Mouse (Mus musculus) frontal cortex, adult (tissue): ENCODE data around the gene Rsf1.

ENCODE experiments used
- ATAC-seq: cut with Nextera tagmentation; 2 replicates; pipeline ENCODE4 v1.9.2; 2017; ENCODE audit warnings: mild to moderate bottlenecking, moderate library complexity, mixed read lengths; ENCODE audit not compliant: low TSS enrichment

Gene Rsf1

DNA sequence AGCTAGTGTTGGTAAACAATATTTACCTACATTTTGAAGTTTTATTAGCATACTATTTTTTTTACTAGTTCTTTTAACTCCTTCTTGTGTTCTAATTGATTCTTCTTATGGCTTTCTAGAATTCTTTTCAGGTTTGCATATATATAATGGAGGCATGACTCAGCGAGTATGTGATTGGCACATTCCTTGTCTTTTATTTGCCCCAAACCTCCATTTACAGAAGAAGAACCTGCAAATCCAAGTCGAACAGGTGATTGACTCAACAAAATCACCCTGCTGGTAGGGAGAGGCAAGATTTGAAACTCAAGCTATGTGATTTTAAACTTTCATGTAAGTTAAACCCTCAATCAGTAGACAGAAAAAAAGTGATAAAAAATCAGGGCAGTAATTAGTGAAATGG is 51.6 kb downstream of the Rsf1 start:
- ATAC-seq = no peak

DNA sequence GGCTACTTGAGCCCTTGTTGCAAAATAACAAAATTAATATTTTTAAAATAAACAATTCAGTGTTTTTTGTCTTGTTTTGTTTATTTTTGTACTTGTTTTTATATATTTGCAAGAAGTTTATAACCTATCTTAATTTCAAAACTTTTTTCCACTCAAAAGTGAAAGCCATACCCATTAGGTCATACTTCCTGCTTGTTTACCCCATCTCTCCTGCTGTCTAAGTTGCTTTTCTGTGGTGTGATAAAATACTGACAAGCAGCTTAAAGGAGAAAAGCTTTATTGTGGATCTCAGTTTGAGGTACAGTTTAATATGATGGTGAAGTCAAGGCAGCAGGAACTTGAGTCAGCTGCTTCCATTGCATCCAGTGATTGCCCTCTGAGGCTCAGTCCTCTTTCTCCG is 53.2 kb downstream of the Rsf1 start:
- no peak for ATAC-seq

DNA sequence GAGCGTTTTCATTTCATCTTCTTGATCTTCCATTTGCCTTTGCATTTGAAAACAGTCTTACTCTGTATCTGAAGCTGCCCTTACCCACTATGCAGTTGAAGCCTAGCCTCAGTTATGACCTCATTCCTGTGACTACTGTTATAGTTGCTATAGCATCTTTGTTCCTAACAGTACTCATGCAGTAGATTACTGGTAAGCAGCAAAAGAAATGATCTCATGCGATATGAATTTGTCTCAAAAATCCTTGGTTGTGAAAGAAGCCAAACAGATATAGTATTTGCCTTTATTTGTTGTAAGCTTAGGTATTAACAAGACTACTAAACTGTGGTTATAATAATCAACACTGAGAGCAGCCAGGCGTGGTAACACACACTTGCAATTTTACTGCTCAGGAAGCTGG is 65.4 kb downstream of the Rsf1 start:
- no peak for ATAC-seq

DNA sequence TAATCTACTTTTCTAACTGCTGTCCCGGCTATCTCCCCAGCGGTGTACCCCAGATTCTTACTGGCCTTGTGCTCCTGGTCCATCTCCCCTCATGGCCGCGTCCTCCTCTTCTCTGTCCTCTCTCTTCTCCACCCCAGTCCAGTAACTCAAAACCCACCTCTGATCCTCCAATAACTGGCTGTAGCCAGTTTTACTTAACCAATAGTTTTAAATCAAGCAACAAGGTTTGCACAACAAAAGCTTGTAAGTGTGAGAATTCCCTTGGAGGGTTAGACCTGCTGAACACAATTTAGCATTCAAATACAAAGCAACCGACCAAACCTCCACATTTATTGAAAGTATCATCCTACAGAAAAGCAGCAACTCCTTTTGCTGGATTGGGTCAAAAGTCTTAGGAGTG is 68.0 kb downstream of the Rsf1 start:
- ATAC-seq = no peak

DNA sequence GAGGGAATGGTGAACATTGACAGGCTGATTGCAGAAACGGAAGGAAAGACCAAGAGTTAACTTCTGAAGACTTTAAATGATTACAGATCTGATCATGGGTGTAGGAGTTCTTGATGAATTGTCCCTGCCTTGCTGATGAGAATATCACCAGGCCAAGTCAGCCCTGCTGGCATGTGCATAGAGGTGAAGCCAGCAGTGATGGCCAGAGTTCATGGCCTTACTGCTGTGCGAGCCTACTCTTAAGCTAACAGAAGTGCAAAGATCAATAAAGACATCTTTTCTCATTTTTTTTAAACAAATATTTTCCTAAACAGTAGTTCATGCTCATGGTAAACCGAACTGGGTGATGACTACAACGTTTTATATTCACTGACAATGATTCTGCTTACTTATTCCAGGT is 71.0 kb downstream of the Rsf1 start:
- ATAC-seq = no peak

DNA sequence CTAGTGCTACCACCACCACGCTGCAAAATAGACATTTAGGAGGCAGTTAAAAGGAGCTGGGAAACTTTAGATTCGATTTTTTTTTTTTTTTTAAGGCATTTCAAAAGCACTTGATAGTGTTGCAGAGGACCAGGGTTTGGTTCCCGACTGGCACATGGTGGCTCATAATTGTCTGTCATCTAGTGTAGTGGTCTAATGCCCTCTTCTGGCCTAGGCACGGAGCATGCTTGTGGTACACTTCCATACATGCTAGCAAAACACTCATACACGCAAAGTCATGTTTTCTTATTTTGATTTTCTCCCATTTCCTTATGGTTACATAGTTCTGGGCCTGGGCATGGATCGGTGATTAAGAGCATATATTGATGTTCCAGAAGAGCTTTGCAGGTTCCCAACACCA is 76.5 kb downstream of the Rsf1 start:
- no peak for ATAC-seq

DNA sequence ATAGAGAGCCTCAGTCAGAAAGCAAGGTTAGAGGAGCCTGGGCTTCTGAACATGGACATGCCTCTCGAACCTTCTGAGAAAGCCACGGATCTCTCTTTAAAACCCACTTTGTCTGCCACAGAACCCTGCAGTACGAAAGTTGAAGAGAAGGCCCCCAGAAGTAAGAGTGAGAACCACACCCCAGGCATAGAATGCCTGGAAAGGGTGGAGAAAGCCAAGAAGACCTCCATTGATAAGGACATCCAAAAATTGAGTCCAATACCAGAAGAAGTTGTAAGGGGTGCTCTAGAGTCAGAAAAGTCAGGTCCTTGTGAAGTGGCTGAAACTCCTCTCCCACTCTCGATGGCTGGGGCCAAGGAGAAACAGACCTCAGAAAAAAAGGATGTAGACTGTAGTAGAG is 81.9 kb downstream of the Rsf1 start:
- no peak for ATAC-seq

DNA sequence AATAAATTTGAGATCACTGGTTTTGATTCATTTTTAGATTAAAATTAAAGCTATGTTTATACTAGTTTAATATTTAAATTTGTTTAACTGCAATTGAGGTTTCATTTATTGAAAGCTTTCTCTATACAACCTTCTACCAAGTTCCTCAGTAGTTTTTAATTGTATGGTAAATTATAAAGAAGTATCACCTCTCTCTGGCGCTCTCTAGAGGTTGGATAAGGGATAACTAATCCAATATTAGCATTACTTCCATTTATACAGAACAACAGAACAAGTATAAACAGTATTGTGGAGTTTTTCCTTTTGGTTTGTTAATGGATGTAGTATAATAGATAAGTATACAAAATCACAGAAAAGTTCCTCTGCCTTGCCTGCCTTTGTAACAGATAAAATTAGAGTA is 99.5 kb downstream of the Rsf1 start:
- ATAC-seq = no peak

DNA sequence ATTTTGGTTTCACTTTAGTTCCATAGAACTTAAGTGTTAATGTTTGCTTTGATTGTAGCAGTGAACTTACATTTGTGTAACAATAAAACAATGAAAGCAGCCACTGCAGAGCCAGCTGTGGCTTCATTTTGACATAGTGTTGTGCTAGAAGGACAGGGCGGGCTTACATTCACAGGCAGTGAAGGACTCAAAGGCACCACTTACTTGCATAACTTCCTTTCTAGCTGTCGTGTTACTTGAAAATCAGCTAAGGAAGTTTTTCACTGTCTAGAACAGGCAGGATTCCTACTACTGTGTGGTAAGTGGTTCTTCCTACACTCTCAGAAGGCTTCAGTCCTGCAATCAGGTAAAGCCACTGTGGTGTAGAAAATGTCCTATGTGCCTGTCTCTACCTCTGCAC is 108.1 kb downstream of the Rsf1 start:
- ATAC-seq = no peak

DNA sequence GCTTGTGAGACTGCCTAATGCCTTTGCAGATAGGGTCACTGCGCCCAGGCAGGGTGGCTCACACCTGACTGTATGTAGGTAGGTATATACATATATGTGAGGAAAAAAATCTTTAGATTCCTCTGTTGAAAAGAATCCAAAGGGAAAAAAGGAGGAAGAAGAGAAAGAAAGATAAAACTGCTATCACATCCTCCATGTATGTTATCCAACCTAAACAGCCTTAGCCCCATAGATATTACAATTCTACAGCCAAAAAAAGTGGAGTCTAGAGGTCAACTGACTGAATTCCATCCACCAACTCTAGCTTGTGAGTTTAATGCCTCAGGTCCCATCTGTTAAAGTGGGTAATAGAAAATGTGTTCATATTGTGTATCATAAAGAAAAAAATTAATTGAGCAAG is 115.8 kb downstream of the Rsf1 start:
- no peak for ATAC-seq

DNA sequence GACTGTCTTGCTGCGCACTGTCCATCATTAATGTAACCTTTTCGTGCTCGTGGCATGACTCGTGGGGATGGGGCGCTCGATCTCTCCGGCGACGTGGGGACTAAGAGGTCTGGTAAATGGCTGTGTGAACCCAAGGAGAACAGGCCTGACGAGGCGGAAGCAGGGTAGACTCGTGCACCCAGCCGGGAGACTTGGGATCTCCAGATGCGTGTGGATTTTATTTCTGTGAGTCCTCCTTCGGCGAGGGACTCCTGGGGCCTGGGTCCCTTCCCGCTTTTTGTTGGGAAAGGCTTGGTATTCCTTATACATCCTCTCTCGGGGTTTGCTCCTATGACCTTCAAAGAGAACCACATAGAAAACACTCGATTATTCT is 116.4 kb downstream of the Rsf1 start:
- ATAC-seq = peak; percentile 42; the same call in 1 of the 2 replicates

DNA sequence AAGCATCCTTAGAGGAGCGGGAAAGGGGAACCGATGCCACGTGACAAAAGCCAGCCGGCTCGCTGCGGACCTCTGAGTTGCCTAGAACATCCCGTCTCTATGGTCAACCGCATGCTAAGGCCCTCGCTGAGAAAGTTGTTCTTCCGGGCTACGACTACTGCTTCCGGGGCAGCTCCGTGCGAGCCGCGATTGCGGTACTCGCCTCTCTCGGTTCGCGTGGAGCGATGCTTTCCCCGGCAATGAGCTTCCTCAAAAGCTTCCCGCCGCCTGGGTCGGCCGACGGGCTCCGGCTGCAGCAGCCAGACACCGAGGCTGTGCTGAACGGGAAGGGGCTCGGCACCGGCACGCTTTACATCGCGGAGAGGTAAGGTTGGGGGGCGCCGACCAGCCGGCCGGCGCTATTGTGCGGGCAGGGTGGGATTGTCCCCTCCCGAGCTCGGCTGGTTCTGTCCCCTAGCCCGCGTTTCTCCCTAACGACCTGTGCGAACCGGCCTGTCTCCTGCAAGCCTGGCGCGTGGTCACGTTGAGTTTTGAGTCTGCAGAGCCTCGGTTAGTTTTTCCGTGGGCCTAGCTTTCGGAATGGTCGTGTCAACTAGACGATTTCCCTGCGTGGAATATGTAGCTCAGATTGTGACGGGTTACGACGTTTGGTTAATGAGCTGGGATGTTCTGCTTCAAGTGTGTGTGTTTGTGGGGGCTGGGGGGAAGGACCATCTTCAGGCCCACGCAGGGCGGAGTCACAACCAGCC is 117.0 kb downstream of the Rsf1 start, which contains the start of gene Clns1a:
TSS of gene Clns1a (plus strand) at position 129 of the 749 bp plus-strand sequence.
- ATAC-seq = peak; percentile 98

DNA sequence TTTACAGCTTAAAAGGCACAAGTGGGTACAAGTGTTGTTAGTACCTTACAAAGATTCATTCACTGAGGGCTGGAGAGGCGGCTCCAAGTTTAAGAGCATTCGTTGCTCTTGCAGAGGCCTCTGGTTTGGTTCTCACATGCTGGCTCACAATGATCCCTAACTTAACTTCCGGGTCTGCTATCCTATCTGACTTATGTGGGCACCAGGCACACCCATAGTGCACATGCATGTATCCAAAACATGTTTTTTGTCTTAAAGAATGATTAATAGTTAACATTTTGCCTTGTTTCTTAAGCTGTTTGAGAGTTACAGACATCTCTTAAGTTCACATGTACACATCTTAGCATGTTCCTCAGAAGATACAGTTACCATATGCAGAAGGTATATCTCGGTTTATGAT is 120.5 kb downstream of the Rsf1 start:
- ATAC-seq = no peak

DNA sequence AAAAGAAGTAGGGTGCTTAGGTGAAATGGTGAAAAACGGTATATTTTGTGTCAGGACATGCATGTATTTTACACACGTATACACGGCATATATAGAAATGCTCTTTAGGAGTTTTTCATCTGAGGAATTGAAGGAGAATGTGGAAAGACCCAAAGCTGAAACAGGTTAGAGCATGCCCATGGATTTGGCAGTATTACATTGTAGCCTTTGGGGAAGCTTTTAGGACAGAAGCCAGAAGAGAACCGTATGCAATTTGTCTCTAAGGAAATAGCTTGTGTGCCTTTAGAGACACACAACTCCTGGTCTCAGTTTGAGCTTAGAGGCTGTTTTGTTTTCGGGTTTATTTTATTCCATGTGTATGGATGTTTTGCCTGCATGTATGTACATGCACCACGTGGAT is 121.4 kb downstream of the Rsf1 start:
- ATAC-seq = no peak

DNA sequence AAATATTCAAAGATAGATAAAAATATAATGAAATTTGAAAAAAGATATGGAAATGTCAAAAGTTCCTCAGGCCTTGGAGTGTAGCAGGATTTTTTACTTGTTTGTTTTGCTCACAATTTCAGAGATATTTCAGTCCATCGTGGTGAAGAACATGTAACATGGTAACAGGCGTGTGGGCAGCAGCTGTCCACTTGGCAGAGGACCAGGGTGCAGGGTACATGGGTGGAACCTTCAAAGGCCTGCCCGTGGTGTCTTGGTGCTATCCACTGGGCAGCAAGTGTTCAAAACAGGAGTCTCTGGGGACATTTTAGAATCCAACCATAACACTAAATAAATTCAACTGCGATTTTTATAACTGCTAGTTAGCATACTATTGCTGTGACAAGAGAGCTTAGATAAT is 127.4 kb downstream of the Rsf1 start:
- no peak for ATAC-seq

DNA sequence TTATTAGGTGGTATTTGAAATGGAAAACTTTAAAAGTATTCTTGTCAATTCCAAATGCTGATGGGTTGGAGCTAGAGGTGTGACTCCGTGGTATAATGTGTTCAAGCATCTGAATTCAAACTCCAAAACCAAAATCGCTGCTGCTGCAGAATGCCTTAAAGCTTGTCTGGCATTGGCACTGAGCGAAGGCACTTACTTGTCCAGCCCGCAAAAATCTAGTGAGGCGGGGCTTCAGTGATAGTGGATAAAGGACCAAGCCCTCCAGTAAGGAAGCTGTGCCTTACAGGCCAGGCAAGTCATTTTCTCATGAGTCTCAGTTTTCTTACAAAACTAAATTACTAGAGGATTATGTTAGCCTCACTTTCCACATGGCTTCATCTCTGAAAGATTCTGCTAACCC is 128.1 kb downstream of the Rsf1 start:
- ATAC-seq = no peak

DNA sequence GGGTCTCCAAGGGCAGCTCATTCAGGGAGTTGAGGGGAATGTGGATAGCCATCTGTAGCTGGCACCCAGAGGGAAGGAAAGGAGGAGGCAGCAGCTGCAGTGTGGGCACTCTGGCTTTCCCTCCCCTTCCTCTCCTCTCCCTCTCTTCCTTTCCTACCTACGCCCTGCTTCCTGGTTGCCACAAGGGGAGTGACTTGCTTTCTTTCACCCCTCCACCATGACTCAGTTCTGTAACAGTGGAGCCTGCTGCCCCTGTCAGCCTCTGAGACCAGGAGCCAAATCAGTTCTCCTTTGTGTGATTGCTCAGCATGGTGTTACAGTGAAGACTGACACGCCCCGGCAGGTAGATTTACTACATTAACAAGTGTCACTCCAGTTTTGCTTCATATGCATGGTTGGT is 129.5 kb downstream of the Rsf1 start:
- ATAC-seq = peak; percentile 95

DNA sequence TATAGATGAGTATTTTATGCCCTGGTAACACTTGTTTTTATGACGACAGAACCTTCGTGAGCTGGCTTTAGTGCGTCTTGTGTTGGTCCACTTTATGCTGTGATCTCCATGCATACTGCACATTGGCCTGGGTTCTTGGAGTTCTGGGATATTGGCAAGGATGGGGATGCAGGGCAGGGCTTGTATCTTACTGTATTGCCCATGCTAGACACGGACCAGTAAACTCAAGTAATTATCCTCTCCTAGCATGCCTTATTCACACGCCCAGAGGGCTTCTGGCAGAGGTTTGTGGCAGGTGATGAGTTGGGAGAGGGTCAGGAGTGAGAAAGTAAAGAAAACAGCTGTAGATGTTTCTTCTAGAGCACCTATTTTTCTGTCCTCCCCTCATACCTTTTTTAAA is 135.0 kb downstream of the Rsf1 start:
- ATAC-seq = no peak

DNA sequence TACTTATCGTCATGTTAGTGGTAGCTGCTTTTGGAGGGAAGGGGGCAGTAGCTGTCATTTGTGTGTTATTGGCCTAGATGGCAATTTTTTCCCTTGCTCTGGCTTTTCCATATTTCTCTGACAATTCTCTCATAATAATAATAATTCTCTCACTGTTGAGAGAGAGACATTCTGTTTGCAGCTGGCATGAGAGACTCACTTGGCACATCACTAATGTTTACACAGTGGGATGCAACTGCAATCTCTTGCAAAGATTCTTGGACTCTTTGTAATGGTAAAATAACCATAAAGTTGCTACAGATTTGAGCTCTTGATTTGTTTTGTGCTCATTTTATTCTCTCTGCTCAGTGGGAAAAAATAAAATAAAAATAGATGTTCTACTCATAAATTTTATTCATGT is 137.6 kb downstream of the Rsf1 start:
- ATAC-seq = no peak

DNA sequence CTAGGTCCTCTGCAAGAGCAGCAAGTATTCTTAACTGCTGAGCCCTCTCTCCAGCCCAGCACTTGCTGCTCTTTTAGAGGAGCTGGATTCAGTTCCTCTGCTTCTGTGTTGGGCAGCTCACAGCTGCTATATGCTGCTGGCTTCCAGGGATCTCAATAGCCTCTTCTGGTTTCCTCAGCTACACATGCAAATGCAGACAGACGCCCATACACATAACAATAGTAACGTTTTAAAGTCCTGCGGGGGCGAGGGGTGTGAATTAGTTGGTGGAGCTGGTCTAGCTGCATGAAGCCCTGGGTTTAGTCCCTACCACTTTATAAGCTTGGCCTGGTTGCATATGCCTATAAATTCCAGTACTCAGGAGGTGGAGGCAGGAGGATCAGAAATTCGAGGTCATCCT is 139.4 kb downstream of the Rsf1 start:
- ATAC-seq = peak; percentile 84

DNA sequence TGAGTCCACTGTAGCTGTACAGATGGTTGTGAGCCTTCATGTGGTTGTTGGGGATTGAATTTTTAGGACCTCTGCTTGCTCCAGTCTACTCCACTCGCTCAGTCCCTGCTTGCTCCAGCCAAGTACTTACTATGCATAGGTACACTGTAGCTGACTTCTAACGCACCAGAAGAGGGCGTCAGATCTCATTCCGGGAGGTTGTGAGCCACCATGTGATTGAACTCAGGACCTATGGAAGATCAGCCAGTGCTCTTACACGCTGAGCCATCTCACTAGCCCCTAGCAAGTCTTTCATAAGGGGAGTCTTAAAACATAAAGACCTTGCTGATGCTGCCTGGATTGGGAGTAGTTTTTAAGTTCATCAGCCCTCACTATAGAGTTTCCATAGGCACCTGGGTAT is 140.4 kb downstream of the Rsf1 start:
- no peak for ATAC-seq

DNA sequence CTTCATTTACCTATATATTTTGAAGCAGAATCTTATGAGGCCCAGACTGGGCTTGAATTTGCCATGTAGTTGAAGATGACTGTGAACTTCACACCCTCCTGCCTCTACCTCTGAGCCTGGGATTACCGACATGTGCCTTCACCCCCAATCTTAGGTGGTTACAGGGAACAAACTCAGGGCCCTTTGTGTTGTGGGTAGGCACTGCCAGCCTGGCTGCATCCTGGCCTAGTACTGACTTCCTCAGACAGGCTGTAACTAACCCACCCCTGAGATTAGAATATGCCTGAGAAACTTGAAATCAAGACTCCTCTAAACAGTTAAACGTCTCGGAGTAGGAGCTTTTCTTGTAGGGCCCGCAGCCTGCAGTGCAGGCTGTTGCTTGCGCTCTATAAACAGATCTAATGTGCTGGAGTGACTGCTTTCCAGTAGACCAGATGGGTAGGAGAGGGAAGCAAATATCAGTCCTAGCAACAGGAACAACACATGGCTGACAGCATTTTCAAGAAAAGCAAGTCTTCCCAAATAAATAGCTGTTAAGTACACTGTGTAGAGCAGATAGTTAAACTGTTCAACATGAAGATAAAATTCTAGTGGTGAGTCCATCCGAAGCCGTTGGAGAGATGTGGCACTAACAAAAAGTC is 142.7 kb downstream of the Rsf1 start:
- peak; percentile 48 for ATAC-seq

DNA sequence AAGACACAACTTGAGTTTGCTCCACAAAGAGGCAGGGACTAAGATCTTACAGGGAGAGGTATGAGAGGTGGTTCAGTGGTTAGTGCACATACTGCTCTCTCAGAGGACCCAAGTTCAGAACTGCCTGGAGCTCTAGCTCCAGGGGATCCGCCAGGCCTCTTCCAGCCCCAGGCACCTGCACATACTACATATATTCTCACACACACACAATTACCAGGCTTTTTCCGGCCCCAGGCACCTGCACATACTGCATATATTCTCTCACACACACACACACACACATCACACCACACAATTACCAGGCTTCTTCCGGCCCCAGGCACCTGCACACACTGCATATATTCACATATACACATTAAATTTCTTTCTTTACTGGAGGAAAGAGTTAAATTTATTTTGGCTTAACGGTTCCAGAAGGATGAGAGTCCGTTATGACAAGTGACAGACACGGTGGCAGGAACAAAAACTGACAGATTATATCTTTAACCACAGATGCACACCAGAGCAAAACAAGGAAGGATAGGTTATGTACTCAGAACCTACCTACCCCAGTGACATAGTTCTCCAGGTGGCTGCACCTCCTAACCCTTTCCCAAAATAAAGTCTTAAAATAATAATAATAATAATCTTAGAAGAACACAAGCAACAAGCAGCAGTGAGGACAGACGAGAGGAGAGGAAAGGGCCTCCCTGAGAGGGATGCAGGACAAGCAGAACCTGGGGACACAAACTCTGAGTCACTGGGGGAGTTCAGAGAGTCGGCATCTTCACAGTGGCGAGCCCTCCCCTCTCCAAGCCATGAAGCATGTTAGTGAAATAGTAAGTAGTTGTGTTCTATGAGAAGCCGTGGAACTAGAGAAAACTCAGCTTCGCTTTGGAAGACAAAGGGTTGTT is 144.2 kb downstream of the Rsf1 start:
- ATAC-seq = no peak
